Mouse (Mus musculus): Measurements from ENCODE around the gene Fuk. TPM values are rescaled to one million over a fixed set of nuclear protein-coding genes. Genes with fewer than 3 reads are reported as not detected.
A peak's percentile ranks its signal among the peaks of the same experiment; 100 is the strongest.

The Fuk gene
- polyA plus RNA-seq, 1 experiment = 21.7 TPM

- TF ChIP-seq POLR2A (IDR thresholded peaks at IDR 0.05; ENCODE audit: low read depth, low read length) = no peak
- no peak for TF ChIP-seq CTCF (IDR thresholded peaks at IDR 0.05; ENCODE audit: extremely low read depth, insufficient read length, insufficient replicate concordance, low read depth, low read length)
- Histone ChIP-seq H3K27me3 (ENCODE audit: control insufficient read depth, insufficient read depth, low read length) (no peaks in the 10 kb centered on the region), H3K36me3 (ENCODE audit: control insufficient read depth, insufficient read depth, low read length) (peaks cover 40% of the 10 kb centered on the region), H3K4me1 (ENCODE audit: control insufficient read depth, insufficient read depth, insufficient read length, low read length) (no peaks in the 10 kb centered on the region; the same call in 1 of the 2 replicates), H3K4me3 (ENCODE audit: low read depth, low read length) (peak overlapping the region; percentile 100), H3K27ac (ENCODE audit: insufficient read depth, low read depth, low read length) (peak overlapping the region; percentile 69)
- WGBS = 1% methylated on average over 17 of the region's 17 CpGs
Measured at GRCm38 (mm10) chr8:110845821-110846404, 56.4 kb downstream of the Fuk start.

GRCm38 (mm10) chr8:110844941-110845340 lies 57.3 kb downstream of the Fuk start:
- Histone ChIP-seq H3K27ac (ENCODE audit: insufficient read depth, low read depth, low read length) (no peak overlapping the region), H3K4me3 (ENCODE audit: low read depth, low read length) (no peak overlapping the region), H3K27me3 (ENCODE audit: control insufficient read depth, insufficient read depth, low read length) (no peaks in the 10 kb centered on the region), H3K36me3 (ENCODE audit: control insufficient read depth, insufficient read depth, low read length) (peaks cover 41% of the 10 kb centered on the region), H3K4me1 (ENCODE audit: control insufficient read depth, insufficient read depth, insufficient read length, low read length) (no peaks in the 10 kb centered on the region; the same call in 1 of the 2 replicates)
- 50% methylated on average over 3 of the region's 3 CpGs for WGBS
- TF ChIP-seq POLR2A (IDR thresholded peaks at IDR 0.05; ENCODE audit: low read depth, low read length) (no peak), CTCF (IDR thresholded peaks at IDR 0.05; ENCODE audit: extremely low read depth, insufficient read length, insufficient replicate concordance, low read depth, low read length) (no peak)

- peaks cover 50% of the 10 kb centered on the region for H3K36me3 ChIP-seq (ENCODE audit: control insufficient read depth, insufficient read depth, low read length)
- no peak for TF ChIP-seq POLR2A (IDR thresholded peaks at IDR 0.05; ENCODE audit: low read depth, low read length)
- TF ChIP-seq CTCF (IDR thresholded peaks at IDR 0.05; ENCODE audit: extremely low read depth, insufficient read length, insufficient replicate concordance, low read depth, low read length) = no peak
- H3K27ac ChIP-seq (ENCODE audit: insufficient read depth, low read depth, low read length) = no peak overlapping the region
- no peaks in the 10 kb centered on the region; the same call in 1 of the 2 replicates for H3K4me1 ChIP-seq (ENCODE audit: control insufficient read depth, insufficient read depth, insufficient read length, low read length)
- no peaks in the 10 kb centered on the region for H3K27me3 ChIP-seq (ENCODE audit: control insufficient read depth, insufficient read depth, low read length)
- 52% methylated on average over 5 of the region's 5 CpGs for WGBS
- H3K4me3 ChIP-seq (ENCODE audit: low read depth, low read length) = no peak overlapping the region
Measured at GRCm38 (mm10) chr8:110843207-110843606, 59.1 kb downstream of the Fuk start.

- TF ChIP-seq CTCF (IDR thresholded peaks at IDR 0.05; ENCODE audit: extremely low read depth, insufficient read length, insufficient replicate concordance, low read depth, low read length) (no peak), POLR2A (IDR thresholded peaks at IDR 0.05; ENCODE audit: low read depth, low read length) (no peak)
- Histone ChIP-seq H3K4me1 (ENCODE audit: control insufficient read depth, insufficient read depth, insufficient read length, low read length) (no peaks in the 10 kb centered on the region), H3K4me3 (ENCODE audit: low read depth, low read length) (no peak overlapping the region), H3K27ac (ENCODE audit: insufficient read depth, low read depth, low read length) (no peak overlapping the region), H3K27me3 (ENCODE audit: control insufficient read depth, insufficient read depth, low read length) (no peaks in the 10 kb centered on the region), H3K36me3 (ENCODE audit: control insufficient read depth, insufficient read depth, low read length) (peaks cover 60% of the 10 kb centered on the region)
- WGBS = 79% methylated on average over 3 of the region's 3 CpGs
Measured at GRCm38 (mm10) chr8:110842012-110842574, 60.2 kb downstream of the Fuk start.

Other genes with a start within 250 kb of the Fuk start
- gene Mtss1l, start 181.0 kb downstream of the Fuk start, polyA plus RNA-seq (2012; rRNA removed) = 19.3 and 21.9 TPM in 2 replicates
- gene Il34, start 96.6 kb downstream of the Fuk start, polyA plus RNA-seq (2012; rRNA removed) = 7.6 and 16.7 TPM in 2 replicates
- 13.5 and 21.6 TPM in 2 replicates for gene Cog4, start 55.9 kb downstream of the Fuk start, polyA plus RNA-seq (2012; rRNA removed)
- 9.1 and 14.4 TPM in 2 replicates for gene Sf3b3, start 55.7 kb downstream of the Fuk start, polyA plus RNA-seq (2012; rRNA removed)
- 3.6 and 5.9 TPM in 2 replicates for gene St3gal2, start 17.4 kb upstream of the Fuk start, polyA plus RNA-seq (2012; rRNA removed)
- gene Ddx19a, start 95.3 kb upstream of the Fuk start, polyA plus RNA-seq (2012; rRNA removed) = 5.3 and 10.4 TPM in 2 replicates
- gene Ddx19b, start 129.3 kb upstream of the Fuk start, polyA plus RNA-seq (2012; rRNA removed) = 1.3 and 1.7 TPM in 2 replicates
- 7.9 and 23.6 TPM in 2 replicates for gene Aars, start 130.7 kb upstream of the Fuk start, polyA plus RNA-seq (2012; rRNA removed)
- gene Exosc6, start 153.9 kb upstream of the Fuk start, polyA plus RNA-seq (2012; rRNA removed) = 23.6 and 25.8 TPM in 2 replicates
- not detected in 2 replicates for gene Clec18a, start 189.9 kb upstream of the Fuk start, polyA plus RNA-seq (2012; rRNA removed)
- gene Pdpr, start 192.1 kb upstream of the Fuk start, polyA plus RNA-seq (2012; rRNA removed) = 6.4 and 6.7 TPM in 2 replicates